Mouse (Mus musculus) MEL-GATA-1-ER (cell line): ENCODE measurements around the gene Slc9a8.

Experiments used
- DNase-seq: peaks from one replicate; pipeline ENCODE4 v3.0.0-alpha.2; 2012; ENCODE audit warnings: low read depth; ENCODE audit errors: extremely low read depth

Gene Slc9a8

DNA sequence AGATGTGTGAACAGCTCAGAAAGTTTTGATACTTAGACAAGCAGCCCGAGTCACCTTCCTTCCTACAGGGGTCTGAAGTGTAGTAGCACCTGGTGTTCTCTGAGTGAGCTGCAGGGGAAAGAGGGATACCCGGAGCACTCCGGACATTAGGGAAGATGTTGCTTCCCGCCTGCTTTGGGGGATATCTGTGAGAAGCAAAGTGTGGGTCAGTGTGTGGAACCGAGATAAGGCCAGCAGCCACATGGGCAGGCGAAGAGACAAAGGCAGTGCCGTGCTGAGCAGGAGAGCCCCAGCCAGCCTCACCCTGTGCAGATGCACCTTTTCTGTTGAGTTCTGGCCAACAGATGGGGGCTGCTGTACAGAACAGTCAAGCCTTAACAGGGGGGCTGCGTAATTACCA lies 26.1 kb downstream of the Slc9a8 start:
- no peak for DNase-seq

DNA sequence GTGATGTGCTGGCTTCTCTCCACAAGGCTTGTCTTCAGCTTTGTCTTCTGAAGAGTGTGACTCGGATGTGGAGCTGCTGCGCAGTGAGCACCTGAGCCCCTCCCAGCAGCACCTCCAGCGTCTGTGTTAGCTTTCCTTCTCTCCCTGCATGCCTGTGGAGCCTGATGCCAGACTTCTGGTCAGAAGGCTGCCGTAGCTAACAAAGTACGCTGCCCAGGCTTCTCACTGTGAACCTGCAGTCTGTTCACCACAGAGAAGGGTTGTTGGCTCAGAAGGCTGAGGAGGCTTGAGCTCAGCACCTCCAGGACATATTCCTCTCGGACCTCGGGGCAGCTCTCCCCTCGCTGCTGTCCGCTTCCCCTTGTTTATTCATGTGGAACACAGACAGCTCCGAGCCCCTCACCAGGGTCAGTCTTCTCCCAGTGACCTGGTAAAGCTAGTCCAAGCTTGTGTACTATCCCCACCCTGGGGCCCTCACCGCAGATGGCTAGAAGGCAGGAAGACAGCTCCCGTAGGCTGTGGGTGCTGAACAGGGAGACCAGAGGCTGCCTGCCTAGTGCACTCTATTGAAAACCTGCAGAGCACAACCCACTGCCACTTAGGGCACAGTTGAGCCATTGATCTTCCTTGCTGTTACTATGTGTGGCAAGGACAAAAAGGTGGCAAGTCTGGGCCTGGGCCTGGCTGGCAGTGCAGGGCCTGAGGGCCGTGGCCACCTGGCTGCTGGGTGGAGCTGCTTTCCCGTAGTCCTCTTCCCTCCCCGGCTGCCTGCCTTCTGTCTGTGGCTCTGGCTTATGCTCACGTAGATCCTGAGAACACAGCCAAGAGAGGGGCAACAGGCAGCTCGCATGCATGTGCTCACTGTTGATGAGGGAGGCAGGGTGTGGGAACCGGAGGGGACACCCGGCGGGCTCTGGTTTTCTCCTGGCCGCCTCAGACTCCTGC lies 28.1 kb downstream of the Slc9a8 start:
- DNase-seq, result no peak

DNA sequence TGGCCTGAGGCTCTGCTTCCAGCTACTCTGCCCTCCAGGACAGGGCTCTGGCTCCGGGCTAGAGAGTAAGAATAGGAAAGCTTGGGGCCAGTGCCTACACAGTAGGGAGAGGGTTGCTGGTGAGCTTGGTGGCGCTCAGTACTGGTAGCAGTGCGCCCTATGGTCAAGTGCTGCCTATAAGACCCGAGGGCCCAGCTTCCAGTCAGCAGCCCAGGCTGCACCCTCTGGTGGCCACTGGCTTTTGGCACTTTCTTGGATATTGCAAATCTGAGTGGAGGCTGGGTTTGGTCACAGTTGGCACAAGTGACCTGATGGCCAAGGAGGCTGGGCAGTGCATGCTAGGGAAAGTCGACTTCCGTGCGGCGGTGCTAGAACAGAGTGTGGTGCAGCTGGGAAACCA lies 29.1 kb downstream of the Slc9a8 start:
- DNase-seq, result no peak

DNA sequence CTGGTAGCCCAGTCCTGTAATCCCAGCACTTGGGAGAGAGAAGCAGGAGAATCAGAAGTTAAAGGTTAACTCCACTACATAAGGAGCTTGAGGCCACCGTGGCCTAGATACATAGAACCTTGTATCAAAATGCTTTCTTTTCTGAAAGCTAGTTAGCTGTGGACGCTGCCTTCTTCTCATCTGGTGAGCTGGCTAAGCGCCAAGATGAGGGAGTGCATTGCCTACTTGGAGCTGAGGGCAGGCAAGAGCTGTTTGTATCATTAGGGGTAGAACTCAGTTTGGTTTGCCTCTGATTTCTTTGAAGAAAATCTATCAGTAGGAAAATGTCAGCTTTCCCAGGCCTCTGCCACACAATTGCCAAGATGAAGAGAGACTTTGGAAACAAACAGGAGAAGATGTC lies 32.3 kb downstream of the Slc9a8 start:
- DNase-seq, result no peak

DNA sequence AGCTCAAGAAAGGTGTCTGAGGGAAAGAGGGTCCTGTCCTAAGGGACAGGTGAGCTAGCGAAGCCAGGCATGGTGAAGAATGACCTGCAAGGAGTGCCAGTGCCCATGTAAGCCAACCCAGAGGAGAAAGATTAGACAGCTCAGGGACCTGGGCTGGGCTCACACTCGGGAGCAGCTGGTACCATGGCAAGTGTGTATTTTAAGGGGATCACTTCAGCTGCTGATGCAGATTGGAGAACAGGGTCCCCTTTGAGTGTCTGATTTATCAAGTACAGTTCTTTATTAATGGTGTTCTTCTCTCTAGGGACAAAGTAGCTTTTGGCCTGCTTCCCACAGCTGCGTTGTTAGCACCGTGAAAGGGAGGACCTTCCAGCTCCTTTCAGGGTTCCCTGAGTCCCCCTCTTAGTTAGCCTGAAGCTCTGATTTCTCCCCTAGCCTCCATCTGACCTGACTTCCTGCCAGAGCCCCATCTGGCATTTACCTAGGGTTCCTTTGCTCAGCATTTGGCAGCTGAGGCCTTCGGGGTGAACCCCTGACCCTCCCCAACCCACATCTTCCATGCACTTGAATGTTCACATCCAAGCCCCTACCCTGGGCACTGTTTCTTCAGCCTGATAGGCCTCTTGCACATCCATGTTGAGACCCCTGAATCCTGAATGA lies 35.0 kb downstream of the Slc9a8 start:
- DNase-seq, result no peak

DNA sequence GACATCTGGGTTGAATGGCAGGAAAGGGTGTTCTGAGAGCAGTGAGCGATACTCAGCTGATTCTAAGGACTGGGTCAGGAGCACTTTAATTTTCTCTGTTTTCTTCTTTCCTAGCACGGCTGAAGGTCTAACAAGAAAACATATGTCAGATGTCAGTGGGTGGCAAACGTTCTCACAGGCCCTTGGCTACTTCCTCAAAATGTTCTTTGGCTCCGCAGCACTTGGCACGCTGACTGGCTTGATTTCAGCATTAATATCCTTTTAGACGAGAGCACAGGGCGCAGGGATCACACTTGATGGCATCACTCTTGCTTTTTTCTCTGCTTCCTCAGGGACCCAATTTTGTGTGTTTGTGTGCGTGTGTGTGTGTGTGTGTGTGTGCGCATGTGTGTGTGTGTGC lies 35.7 kb downstream of the Slc9a8 start:
- no peak for DNase-seq

DNA sequence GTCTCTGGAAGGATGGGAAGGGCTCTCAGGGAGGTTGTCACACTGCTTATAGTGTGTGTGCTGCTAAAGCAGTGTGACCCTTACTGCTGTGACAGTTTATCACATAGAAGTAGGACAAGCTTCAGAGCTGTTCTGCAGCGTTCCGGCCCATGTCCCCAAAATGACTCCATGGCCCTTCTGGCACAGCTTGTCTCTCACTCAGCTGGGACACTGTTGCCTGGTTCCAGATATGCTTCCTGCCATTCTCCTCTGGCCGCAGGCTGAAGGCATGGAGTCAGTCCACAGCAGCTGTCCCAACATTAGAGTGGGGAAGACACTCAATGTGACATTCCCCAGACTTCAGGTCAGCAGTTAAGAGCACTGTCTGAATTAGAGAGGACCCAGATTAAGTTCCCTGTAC lies 37.0 kb downstream of the Slc9a8 start:
- no peak for DNase-seq

DNA sequence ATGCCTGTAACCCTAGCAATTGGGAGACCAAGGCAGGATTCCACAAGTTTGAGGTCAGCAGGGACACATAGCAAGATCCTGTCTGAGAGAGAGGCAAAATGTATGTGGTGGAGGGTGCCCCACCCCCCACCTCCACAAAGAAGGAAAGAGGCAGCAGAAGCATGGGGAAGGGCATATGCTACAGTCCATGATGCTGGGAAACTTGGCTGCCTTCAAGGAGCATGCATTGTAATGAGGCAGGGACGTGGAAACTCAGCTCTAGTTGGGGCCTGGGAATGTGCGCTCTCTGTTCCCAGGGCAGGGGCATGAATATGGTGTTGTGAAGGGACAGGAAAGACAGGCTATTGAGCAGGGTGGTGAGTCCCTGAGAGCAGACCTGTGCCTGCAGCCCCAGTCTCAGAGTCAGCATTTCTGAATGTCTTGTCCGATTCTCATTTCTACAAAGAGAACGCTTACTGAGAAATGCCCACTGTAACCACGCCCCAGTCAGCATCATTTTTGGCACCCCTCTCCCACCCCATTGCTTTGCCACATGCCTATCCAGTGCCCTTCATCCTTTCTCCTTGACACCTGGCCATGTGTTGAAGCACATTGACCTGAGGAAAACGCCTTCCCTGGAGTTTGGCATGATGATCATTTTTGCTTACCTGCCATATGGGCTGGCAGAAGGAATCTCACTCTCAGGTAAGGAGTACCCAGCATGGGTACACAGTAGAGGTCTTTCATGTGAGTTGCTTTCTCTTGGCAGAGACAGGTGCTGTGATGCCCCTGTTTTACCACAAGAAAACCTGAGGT lies 37.8 kb downstream of the Slc9a8 start:
- no peak for DNase-seq

DNA sequence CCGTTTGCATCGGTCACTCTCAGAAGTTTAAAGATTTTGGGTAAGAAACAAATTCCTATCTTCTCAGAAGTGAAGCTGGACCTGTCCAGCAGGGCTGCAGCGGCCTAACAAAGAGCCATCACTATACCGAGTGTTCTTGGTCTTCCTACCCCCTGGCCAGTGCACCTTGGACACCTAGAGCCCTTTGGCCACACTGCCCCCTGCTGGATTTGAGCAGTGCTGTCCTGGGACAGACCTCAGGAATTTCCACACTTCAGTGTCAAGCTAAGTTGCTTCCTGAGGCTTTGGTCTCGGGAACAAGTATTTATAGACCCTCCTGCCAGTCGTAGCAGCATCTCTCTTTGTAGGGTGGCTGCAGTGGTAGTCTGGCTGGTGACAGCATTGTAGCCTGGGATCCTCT lies 41.4 kb downstream of the Slc9a8 start:
- no peak for DNase-seq

DNA sequence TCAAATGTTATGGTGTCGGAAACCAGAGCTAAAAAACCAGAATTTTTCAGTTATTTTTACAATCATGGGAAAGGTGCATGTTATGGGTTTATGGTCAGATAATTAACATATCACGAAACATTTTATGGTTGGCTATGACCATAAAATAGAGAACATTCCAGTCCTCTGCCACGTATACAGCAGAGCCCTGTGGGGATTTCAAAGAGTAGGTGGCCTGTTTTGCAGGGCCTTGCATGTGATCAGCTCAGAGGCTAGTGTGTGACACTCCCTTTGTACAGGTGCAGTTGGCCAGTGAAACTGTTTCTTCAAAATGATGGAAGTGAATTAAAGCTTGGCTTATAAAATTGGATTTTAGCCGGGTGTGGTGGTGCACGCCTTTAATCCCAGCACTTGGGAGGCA lies 42.3 kb downstream of the Slc9a8 start:
- no peak for DNase-seq

DNA sequence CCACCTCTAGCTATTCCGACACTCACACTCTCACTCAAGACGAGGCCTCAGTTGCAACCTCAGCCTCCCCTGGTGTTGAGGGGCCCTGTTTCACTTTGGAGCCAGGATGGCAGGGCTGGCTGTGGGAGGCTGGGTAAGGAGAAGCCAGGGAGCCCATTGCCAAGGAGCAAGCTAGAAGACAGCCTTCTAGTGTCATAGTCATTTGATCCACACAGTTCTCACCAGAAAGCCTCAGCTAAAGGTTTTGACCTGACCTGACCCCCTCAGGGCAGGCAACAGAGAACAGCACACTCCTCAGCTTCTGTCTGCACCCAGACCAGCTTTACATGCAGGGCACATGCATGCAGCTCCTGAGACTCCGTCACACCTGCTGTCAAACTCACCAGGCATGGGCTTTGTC lies 44.4 kb downstream of the Slc9a8 start:
- DNase-seq, result no peak

DNA sequence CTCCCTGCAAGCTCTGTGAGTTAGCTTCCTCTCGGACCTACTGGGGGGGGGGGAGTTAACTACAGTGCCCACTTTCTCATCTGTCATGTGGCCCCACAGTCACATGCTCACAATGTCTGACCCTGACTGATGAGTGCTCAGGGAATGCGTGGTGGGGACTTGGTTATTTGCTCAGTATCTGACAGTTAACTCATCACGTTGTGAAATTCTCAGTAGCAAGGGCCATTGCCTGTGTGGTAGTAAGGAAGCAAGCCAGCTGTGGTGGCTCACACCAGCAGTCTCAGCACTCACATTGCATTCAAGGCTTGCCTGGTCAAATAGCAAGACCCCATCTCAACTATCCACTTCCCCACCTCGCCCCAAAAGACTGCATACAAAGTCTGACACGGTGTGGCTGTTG lies 45.7 kb downstream of the Slc9a8 start:
- DNase-seq, result no peak

DNA sequence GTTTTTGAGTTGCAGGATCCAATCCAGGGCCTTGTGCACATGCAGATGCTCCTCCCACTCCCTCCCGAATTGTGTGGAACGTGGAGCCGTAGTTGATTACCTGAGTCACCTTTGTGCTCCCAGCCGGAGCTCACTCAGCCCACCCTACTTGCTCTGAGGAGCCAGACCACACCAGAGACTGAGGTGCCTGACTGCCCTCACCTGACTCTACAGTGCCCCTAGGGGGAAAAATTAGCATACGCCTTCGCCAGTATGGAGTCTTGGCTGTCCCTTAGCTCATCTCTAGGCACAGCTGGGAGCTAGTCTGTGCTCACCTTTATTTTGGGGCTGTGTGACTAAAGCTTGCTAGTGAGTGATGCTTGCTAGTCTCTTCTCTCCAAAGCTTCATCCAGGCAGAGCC lies 46.9 kb downstream of the Slc9a8 start:
- DNase-seq, result no peak

DNA sequence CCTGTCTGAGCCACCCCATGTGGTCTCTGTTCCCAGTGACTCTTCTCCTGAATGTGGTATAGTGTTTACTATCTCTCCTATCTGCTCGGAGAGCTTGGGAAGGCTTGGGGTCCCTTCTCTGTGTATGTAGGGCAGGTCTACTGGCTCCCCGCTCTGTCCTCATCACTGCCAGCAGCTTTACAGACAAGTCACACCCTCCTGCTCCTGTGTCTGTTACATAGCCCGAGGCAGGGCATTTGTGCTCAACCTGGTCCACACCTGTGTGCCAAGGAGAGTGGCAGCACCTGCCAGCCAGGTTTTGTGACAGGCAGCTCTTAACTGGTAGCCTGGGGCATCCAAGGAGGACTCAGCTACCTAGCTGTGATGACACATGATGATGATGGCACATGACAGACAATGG lies 49.1 kb downstream of the Slc9a8 start:
- DNase-seq, result no peak

DNA sequence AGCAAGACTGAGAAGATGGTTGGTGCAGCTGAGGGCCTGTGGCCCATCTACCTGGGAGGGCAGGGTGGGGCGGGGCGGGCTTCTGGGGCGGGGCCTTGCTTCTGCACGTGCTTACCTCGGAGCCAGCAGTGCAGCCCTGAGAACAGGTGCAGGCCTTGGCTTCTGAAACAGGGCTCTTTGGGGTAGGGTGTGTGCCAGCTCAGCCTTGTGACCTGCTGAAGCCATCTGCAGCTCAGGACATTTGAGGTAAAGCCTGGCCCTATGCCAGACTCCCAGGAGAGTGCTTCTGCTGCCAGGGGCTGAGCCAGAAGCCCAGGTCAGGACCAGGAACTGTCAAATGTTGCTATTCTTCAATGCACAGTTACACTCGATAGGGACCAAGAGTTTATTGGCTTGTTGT lies 50.1 kb downstream of the Slc9a8 start:
- no peak for DNase-seq

DNA sequence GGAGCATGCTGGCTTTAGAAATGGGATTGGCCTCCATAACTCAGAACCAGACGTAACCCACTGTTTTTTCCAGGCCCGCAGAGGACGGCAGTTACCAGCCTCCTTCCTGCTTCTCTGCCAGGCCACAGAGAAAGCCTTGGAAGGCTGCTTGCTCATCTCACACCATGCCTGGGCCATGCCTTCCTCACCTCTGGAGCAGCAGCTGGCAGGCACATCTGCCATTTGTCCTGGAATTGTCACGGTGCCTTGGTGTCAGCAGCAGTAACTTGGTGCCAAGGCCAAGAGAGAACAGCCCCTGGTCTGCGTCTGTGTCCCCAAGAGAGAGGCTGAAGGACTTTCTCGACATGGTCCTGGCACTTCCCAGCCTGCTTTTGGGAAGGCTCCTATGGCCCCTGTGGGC lies 52.7 kb downstream of the Slc9a8 start:
- DNase-seq, result no peak

DNA sequence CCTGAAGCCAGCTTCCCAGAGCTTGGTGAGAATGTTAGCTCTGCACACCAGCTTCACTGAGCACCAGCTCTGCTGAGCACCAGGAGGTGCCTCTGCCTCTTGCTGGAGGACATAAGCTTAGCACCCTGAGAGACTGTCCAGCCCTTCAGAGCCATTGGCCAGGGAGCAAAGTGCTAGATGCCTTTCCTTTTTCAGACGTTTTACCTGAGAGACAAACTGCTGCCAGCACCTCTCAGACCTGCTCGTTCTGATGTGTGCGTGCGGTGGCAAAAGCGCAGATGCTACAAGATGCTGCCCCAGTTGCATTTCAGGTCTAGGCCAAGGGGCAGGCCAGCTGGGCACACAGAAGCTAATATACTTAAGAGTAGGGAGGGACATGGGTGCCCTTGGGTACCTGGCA lies 54.1 kb downstream of the Slc9a8 start:
- DNase-seq, result no peak

DNA sequence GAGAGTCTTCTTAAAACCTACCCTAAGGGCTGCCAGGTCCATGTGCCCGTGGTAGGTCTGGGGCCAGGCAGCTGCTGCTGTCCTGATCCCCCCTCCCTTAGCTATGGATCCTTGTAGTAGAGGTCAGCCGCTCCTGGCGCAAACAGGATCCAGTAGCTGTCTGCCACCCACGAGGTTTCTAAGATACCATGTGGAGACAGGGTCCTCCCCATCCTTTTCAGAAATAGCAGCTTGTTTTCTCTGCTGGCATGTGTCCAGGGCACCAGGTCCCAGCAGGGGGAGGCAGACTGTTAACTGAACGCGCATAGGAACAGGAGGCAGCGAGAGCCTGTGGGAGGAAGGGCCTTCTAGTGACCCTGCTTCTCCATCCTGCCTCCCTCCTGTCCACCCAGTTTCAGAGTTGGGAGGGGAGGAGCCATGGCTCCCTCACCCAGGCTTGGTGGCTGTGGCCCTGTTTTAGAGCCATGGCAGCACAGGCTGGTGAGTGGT lies 54.7 kb downstream of the Slc9a8 start:
- DNase-seq, result no peak

DNA sequence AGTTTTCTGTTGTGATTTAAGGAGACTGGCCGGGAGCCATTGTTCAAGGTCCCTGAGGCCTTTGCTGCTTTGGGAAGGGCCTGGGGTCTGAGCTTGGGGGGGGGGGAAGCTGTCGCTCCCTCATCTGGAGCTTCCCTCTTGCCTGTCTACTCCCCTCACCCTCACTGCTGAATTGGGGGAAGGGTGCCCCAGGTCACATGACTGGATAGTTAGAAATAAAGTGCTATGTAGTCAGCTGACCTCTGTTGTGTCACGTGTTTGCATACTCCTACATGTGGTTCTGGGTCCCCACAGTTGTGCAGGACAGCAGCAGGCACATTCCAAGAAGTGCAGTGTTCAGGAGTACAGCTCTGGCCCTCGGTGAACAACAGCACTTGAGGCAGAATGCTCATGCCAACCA lies 55.2 kb downstream of the Slc9a8 start:
- no peak for DNase-seq

DNA sequence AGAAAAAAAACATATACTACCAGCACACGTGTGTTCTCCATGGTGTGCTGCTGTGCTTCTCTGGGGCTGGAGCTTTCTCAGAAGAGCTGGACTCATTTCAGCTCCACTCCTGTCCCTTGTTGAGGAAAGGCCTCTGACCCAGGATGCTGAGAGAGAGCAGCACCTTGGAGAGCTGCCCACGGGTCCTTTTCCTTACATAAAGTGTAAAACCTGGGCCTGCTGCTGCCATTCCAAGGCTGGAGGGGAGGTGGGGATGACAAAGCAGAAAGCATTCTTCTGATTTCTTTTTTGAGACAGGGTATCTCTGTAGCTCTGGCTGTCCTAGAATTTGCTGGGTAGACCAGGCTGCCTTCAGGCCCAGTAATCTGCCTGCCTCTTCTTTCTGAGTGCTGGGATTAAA lies 56.6 kb downstream of the Slc9a8 start:
- no peak for DNase-seq

DNA sequence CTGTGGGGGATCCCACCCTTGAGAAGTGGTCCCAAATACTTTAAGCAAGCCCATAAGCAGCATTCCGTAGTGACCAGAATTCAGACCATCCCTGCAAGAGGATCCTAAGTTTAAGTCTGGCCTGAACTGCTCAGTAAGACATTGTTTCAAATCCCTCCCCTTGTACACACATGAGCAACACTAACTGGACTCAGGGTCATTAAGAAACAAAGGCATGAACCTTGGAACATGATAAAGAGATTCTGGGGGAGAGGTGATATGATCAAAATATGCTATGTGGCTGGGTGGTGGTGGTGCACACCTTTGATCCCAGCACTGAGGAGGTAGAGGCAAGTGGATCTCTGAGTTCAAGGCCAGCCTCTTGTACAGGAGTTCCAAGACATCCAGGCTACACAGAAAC lies 58.0 kb downstream of the Slc9a8 start:
- no peak for DNase-seq

DNA sequence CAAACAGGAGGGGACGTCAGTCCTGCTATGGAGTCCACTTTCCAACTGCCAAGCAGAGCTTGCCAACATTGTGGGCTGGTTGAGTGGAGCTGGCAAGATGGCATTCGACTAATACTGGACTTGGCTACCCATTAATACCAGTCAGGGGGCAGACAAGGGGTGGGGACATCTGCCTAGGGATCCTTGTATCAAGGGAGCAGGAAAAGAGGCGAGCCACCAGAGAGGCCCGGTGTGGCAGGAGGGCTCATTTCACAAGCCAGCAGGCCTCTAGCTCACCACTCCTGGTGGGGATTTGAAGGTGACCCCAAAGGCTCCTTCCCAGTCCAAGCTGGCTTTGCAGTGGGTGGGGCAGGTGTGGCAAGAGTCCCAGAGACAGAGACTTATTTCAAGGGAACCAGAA lies 61.2 kb downstream of the Slc9a8 start:
- DNase-seq, result no peak
